Mouse (Mus musculus): ENCODE results near the gene Gm11236. TPM values are rescaled to one million over a fixed set of nuclear protein-coding genes. Genes with fewer than 3 reads are reported as not detected.

Gene Gm11236
- polyA plus RNA-seq (2015; fragmentation: Illumina TruSeq; extraction: RNeasy Lipid Tissue Mini Kit (QIAGEN cat#74804); ENCODE audit: insufficient read depth, low read depth, low replicate concordance), result not detected

DNA sequence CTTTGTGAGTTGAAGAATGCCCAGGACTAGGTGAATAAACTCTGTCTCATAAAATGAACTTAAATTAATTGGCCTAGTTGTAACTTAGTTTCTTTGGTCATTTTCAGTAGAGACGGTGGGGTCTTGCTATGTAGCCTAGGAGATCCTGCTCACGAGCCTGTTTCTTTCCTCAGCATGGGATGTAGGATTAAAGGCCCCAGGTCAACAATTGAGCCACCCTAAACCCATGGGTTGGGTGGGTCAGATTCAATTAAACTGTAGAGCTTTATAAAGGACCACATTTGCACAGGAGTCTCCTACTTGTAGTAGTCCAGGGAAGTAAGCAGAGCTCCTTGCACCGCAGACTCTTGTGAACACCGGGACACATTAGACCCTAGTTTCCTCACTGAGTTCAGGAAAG lies at the start of gene Gm11236:
Gene Gm11236, plus strand, starts transcription at position 301 of the 400 bp plus-strand sequence.

DNA sequence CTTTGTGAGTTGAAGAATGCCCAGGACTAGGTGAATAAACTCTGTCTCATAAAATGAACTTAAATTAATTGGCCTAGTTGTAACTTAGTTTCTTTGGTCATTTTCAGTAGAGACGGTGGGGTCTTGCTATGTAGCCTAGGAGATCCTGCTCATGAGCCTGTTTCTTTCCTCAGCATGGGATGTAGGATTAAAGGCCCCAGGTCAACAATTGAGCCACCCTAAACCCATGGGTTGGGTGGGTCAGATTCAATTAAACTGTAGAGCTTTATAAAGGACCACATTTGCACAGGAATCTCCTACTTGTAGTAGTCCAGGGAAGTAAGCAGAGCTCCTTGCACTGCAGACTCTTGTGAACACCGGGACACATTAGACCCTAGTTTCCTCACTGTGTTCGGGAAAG lies 30.3 kb upstream of the Gm11236 start, which contains the start of gene Gm11238:
Gene Gm11238, plus strand, starts transcription at position 301 of the 400 bp plus-strand sequence.

DNA sequence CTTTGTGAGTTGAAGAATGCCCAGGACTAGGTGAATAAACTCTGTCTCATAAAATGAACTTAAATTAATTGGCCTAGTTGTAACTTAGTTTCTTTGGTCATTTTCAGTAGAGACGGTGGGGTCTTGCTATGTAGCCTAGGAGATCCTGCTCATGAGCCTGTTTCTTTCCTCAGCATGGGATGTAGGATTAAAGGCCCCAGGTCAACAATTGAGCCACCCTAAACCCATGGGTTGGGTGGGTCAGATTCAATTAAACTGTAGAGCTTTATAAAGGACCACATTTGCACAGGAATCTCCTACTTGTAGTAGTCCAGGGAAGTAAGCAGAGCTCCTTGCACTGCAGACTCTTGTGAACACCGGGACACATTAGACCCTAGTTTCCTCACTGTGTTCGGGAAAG lies 15.2 kb upstream of the Gm11236 start, which contains the start of gene Gm11237:
Gene Gm11237, plus strand, starts transcription at position 301 of the 400 bp plus-strand sequence.

GRCm38 (mm10) chr4:73668054-73668453 lies 30.1 kb downstream of the Gm11236 start, which contains the start of gene Gm11239:
Gm11239 (plus strand) TSS chr4:73668354.

GRCm38 (mm10) chr4:73683216-73683615 lies 45.3 kb downstream of the Gm11236 start, which contains the start of gene Gm428:
Gm428 (plus strand) TSS chr4:73683516.

Other genes starting within 250 kb of the Gm11236 start
- not detected for gene Gm11487, start 233.0 kb upstream of the Gm11236 start, polyA plus RNA-seq (2015; fragmentation: Illumina TruSeq; extraction: RNeasy Lipid Tissue Mini Kit (QIAGEN cat#74804); ENCODE audit: insufficient read depth, low read depth, low replicate concordance)
- not detected for gene Gm11238, start 30.2 kb upstream of the Gm11236 start, polyA plus RNA-seq (2015; fragmentation: Illumina TruSeq; extraction: RNeasy Lipid Tissue Mini Kit (QIAGEN cat#74804); ENCODE audit: insufficient read depth, low read depth, low replicate concordance)
- not detected for gene Gm11237, start 15.1 kb upstream of the Gm11236 start, polyA plus RNA-seq (2015; fragmentation: Illumina TruSeq; extraction: RNeasy Lipid Tissue Mini Kit (QIAGEN cat#74804); ENCODE audit: insufficient read depth, low read depth, low replicate concordance)
- not detected for gene Gm11239, start 30.2 kb downstream of the Gm11236 start, polyA plus RNA-seq (2015; fragmentation: Illumina TruSeq; extraction: RNeasy Lipid Tissue Mini Kit (QIAGEN cat#74804); ENCODE audit: insufficient read depth, low read depth, low replicate concordance)
- not detected for gene Gm428, start 45.4 kb downstream of the Gm11236 start, polyA plus RNA-seq (2015; fragmentation: Illumina TruSeq; extraction: RNeasy Lipid Tissue Mini Kit (QIAGEN cat#74804); ENCODE audit: insufficient read depth, low read depth, low replicate concordance)
- 0.70 TPM for gene Rasef, start 152.9 kb downstream of the Gm11236 start, polyA plus RNA-seq (2015; fragmentation: Illumina TruSeq; extraction: RNeasy Lipid Tissue Mini Kit (QIAGEN cat#74804); ENCODE audit: insufficient read depth, low read depth, low replicate concordance)
- not detected for gene Gm11758, start 238.1 kb downstream of the Gm11236 start, polyA plus RNA-seq (2015; fragmentation: Illumina TruSeq; extraction: RNeasy Lipid Tissue Mini Kit (QIAGEN cat#74804); ENCODE audit: insufficient read depth, low read depth, low replicate concordance)

Data from pancreas, adult 10 weeks (tissue).